Mouse (Mus musculus) testis, adult 2 months (tissue): ENCODE measurements around the gene Slc7a1. TPM values are rescaled to one million over a fixed set of nuclear protein-coding genes. Genes with fewer than 3 reads are reported as not detected.

Experiments used
- H3K27ac ChIP-seq: fragments of 200-500 bp; 2 replicates; pipeline ENCODE4 v1.5.1; 2012; ENCODE audit warnings: low read depth, low read length; ENCODE audit not compliant: control insufficient read depth, insufficient read depth
- H3K27me3 ChIP-seq: fragments of 200-500 bp; 2 replicates; pipeline ENCODE4 v1.6.1; 2012; ENCODE audit warnings: mild to moderate bottlenecking, low read length, moderate library complexity; ENCODE audit not compliant: control insufficient read depth, insufficient read depth
- H3K36me3 ChIP-seq: fragments of 200-500 bp; 2 replicates; pipeline ENCODE4 v1.6.1; 2012; ENCODE audit warnings: mild to moderate bottlenecking, low read length; ENCODE audit not compliant: control insufficient read depth, insufficient read depth
- H3K4me1 ChIP-seq: fragments of 200-500 bp; 2 replicates; pipeline ENCODE4 v1.6.1; 2012; ENCODE audit warnings: low read length; ENCODE audit not compliant: control insufficient read depth, insufficient read depth
- H3K4me3 ChIP-seq: fragments of 200-500 bp; 2 replicates; pipeline ENCODE4 v1.5.1; 2012; ENCODE audit warnings: low read depth, mild to moderate bottlenecking, low read length, moderate library complexity, mixed read lengths; ENCODE audit not compliant: control insufficient read depth
- CTCF ChIP-seq: fragments of 200-500 bp; IDR thresholded peaks from 2 replicates; pipeline ENCODE4 v1.5.1; 2012; ENCODE audit warnings: low read depth, mild to moderate bottlenecking, inconsistent platforms, low read length, moderate library complexity; ENCODE audit not compliant: control insufficient read depth, insufficient read depth, insufficient replicate concordance
- POLR2A ChIP-seq: fragments of 200-500 bp; IDR thresholded peaks from 2 replicates; pipeline ENCODE4 v1.6.1; 2012; ENCODE audit warnings: low read depth, mild to moderate bottlenecking, inconsistent platforms, low read length, moderate library complexity; ENCODE audit not compliant: control insufficient read depth
- polyA plus RNA-seq: library from polyadenylated mRNA; depleted of rRNA; stranded (reverse); fragments of >200 nt; gene quantifications from 2 replicates; pipeline ENCODE4 v1.2.3, GENCODE M21; 2012

Slc7a1 gene
- polyA plus RNA-seq, 1 experiment, result 10.5 TPM

GRCm38 (mm10) chr5:148406913-148407312 is 7.2 kb upstream of the Slc7a1 start:
- TF ChIP-seq CTCF, result no peak
- no peak for TF ChIP-seq POLR2A

GRCm38 (mm10) chr5:148404548-148404947 is 4.8 kb upstream of the Slc7a1 start:
- H3K27ac ChIP-seq, result no peak overlapping the region
- H3K4me3 ChIP-seq, result no peak overlapping the region
- TF ChIP-seq POLR2A, result no peak
- TF ChIP-seq CTCF, result no peak
- H3K36me3 ChIP-seq, result no peaks in the 10 kb centered on the region
- no peaks in the 10 kb centered on the region for H3K27me3 ChIP-seq
- H3K4me1 ChIP-seq, result peaks cover 9% of the 10 kb centered on the region

More at GRCm38 (mm10) chr5:148406913-148407312, 7.2 kb upstream of the Slc7a1 start:
- peaks cover 2% of the 10 kb centered on the region for H3K4me1 ChIP-seq
- no peaks in the 10 kb centered on the region for H3K27me3 ChIP-seq
- no peak overlapping the region for H3K27ac ChIP-seq
- no peak overlapping the region for H3K4me3 ChIP-seq
- no peaks in the 10 kb centered on the region for H3K36me3 ChIP-seq

- TF ChIP-seq POLR2A (no peak), CTCF (no peak)
- no peak overlapping the region for H3K27ac ChIP-seq
- no peaks in the 10 kb centered on the region for H3K27me3 ChIP-seq
- H3K4me1 ChIP-seq, result peaks cover 15% of the 10 kb centered on the region
- no peak overlapping the region for H3K4me3 ChIP-seq
- no peaks in the 10 kb centered on the region for H3K36me3 ChIP-seq
Observed at GRCm38 (mm10) chr5:148402641-148403040, 2.9 kb upstream of the Slc7a1 start.

- TF ChIP-seq CTCF (no peak), POLR2A (no peak)
- Histone ChIP-seq H3K27me3 (no peaks in the 10 kb centered on the region), H3K36me3 (no peaks in the 10 kb centered on the region), H3K27ac (peak overlapping the region; percentile 80), H3K4me1 (peaks cover 15% of the 10 kb centered on the region), H3K4me3 (peak overlapping the region; percentile 88)
Observed at GRCm38 (mm10) chr5:148398766-148399659, 691 bp downstream of the Slc7a1 start.

- TF ChIP-seq CTCF (no peak), POLR2A (no peak)
- Histone ChIP-seq H3K36me3 (no peaks in the 10 kb centered on the region), H3K4me3 (peak overlapping the region; percentile 88; the same call in 1 of the 2 replicates), H3K27me3 (no peaks in the 10 kb centered on the region), H3K4me1 (peaks cover 15% of the 10 kb centered on the region), H3K27ac (no peak overlapping the region; the same call in 1 of the 2 replicates)
Observed at GRCm38 (mm10) chr5:148398451-148398765, 1.3 kb downstream of the Slc7a1 start.

- TF ChIP-seq POLR2A (no peak), CTCF (no peak)
- no peaks in the 10 kb centered on the region for H3K36me3 ChIP-seq
- no peak overlapping the region for H3K27ac ChIP-seq
- H3K4me3 ChIP-seq, result no peak overlapping the region
- H3K4me1 ChIP-seq, result peaks cover 15% of the 10 kb centered on the region
- H3K27me3 ChIP-seq, result no peaks in the 10 kb centered on the region
Observed at GRCm38 (mm10) chr5:148397911-148398310, 1.8 kb downstream of the Slc7a1 start.

- Histone ChIP-seq H3K36me3 (no peaks in the 10 kb centered on the region), H3K4me3 (no peak overlapping the region), H3K4me1 (peaks cover 15% of the 10 kb centered on the region), H3K27me3 (no peaks in the 10 kb centered on the region), H3K27ac (no peak overlapping the region)
- TF ChIP-seq POLR2A, result no peak
Observed at GRCm38 (mm10) chr5:148397418-148397817, 2.3 kb downstream of the Slc7a1 start.
